Mouse (Mus musculus) MEL (cell line): ENCODE data around the gene Papss1. TPM values are rescaled to one million over a fixed set of nuclear protein-coding genes. Genes with fewer than 3 reads are reported as not detected.

Source experiments
- DNase-seq: peaks from one replicate; pipeline ENCODE4 v3.0.0; 2011; ENCODE audit warnings: low read depth, low spot score
- H3K27ac ChIP-seq: 2 replicates; pipeline ENCODE4 v1.5.1; 2012; ENCODE audit warnings: low read depth, mild to moderate bottlenecking, control low read depth, low read length, moderate library complexity; ENCODE audit not compliant: control insufficient read depth
- H3K27me3 ChIP-seq, 2 experiments: fragments of 150-350 bp in 1 of 2; sonication (generic) in 1 of 2; 2 replicates each; pipeline ENCODE4 v1.6.1; 2012; ENCODE audit warnings: low read length in 2 of 2, mild to moderate bottlenecking in 2 of 2, improper control_type of control experiment in 1 of 2, moderate library complexity in 1 of 2; ENCODE audit not compliant: insufficient read depth in 2 of 2, control insufficient read depth in 1 of 2
- H3K36me3 ChIP-seq, 2 experiments: 2 replicates each; pipeline ENCODE4 v1.6.1; 2012 to 2014; ENCODE audit warnings: low read length in 2 of 2, improper control_type of control experiment in 1 of 2, inconsistent platforms in 1 of 2, mild to moderate bottlenecking in 1 of 2; ENCODE audit not compliant: insufficient read depth in 2 of 2, control insufficient read depth in 1 of 2
- H3K4me1 ChIP-seq, 2 experiments: fragments of 150-350 bp in 1 of 2; sonication (generic) in 1 of 2; 2 replicates each; pipeline ENCODE4 v1.6.1; 2012; ENCODE audit warnings: low read length in 2 of 2, improper control_type of control experiment in 1 of 2, mild to moderate bottlenecking in 1 of 2; ENCODE audit not compliant: insufficient read depth in 2 of 2, control insufficient read depth in 1 of 2
- H3K4me3 ChIP-seq, 2 experiments: fragments of 150-350 bp in 1 of 2; sonication (generic) in 1 of 2; 2 replicates each; pipeline ENCODE4 v1.5.1; 2012; ENCODE audit warnings: low read depth in 2 of 2, low read length in 2 of 2, mild to moderate bottlenecking in 2 of 2, moderate library complexity in 2 of 2, control low read depth in 1 of 2, improper control_type of control experiment in 1 of 2; ENCODE audit not compliant: control insufficient read depth in 1 of 2, insufficient read depth in 1 of 2
- H3K79me2 ChIP-seq: 2 replicates; pipeline ENCODE4 v1.6.1; 2012; ENCODE audit warnings: mild to moderate bottlenecking, low read length, moderate library complexity; ENCODE audit not compliant: control insufficient read depth, poor library complexity, insufficient read depth
- H3K9ac ChIP-seq: 2 replicates; pipeline ENCODE4 v1.6.1; 2012; ENCODE audit warnings: low read depth, mild to moderate bottlenecking, control low read depth, low read length, moderate library complexity; ENCODE audit not compliant: control insufficient read depth, poor library complexity, severe bottlenecking
- H3K9me3 ChIP-seq: fragments of 150-350 bp; sonication (generic); replicated peaks from 2 replicates; pipeline ENCODE4 v1.6.1; 2012; ENCODE audit warnings: mild to moderate bottlenecking, low read length, improper control_type of control experiment, moderate library complexity; ENCODE audit not compliant: insufficient read depth
- BHLHE40 ChIP-seq: IDR thresholded peaks from 2 replicates; pipeline ENCODE4 v1.6.1; 2012; ENCODE audit warnings: low read depth, mild to moderate bottlenecking, inconsistent platforms, low read length, improper control_type of control experiment, borderline replicate concordance
- CHD1 ChIP-seq: IDR thresholded peaks from 2 replicates; pipeline ENCODE4 v1.6.1; 2012; ENCODE audit warnings: low read depth, mild to moderate bottlenecking, inconsistent platforms, low read length, improper control_type of control experiment
- CHD2 ChIP-seq: IDR thresholded peaks from 2 replicates; pipeline ENCODE4 v1.6.1; 2011; ENCODE audit warnings: low read length, improper control_type of control experiment
- MAFK ChIP-seq: IDR thresholded peaks from 2 replicates; pipeline ENCODE4 v1.6.1; 2011; ENCODE audit warnings: low read depth, mild to moderate bottlenecking, low read length, improper control_type of control experiment, borderline replicate concordance
- MAX ChIP-seq: IDR thresholded peaks from 2 replicates; pipeline ENCODE4 v1.6.1; 2011; ENCODE audit warnings: low read length, improper control_type of control experiment
- MAZ ChIP-seq: IDR thresholded peaks from 2 replicates; pipeline ENCODE4 v1.6.1; 2012; ENCODE audit warnings: low read depth, mild to moderate bottlenecking, inconsistent platforms, low read length, improper control_type of control experiment
- MEF2A ChIP-seq: IDR thresholded peaks from 2 replicates; pipeline ENCODE4 v1.6.1; 2014; ENCODE audit warnings: low read depth, mild to moderate bottlenecking, inconsistent platforms, low read length, improper control_type of control experiment; ENCODE audit not compliant: poor library complexity, insufficient replicate concordance, severe bottlenecking; ENCODE audit errors: extremely low read depth
- MXI1 ChIP-seq: IDR thresholded peaks from 2 replicates; pipeline ENCODE4 v1.6.1; 2011; ENCODE audit warnings: mild to moderate bottlenecking, low read depth, low read length, improper control_type of control experiment
- MYB ChIP-seq: IDR thresholded peaks from 2 replicates; pipeline ENCODE4 v1.6.1; 2011; ENCODE audit warnings: mild to moderate bottlenecking, low read depth, low read length, improper control_type of control experiment
- MYC ChIP-seq: IDR thresholded peaks from 2 replicates; pipeline ENCODE4 v1.6.1; 2011; ENCODE audit warnings: low read depth, mild to moderate bottlenecking, low read length, improper control_type of control experiment, moderate library complexity
- NELFE ChIP-seq: IDR thresholded peaks from 2 replicates; pipeline ENCODE4 v1.6.1; 2011; ENCODE audit warnings: low read depth, low read length, improper control_type of control experiment
- NRF1 ChIP-seq: IDR thresholded peaks from 2 replicates; pipeline ENCODE4 v1.6.1; 2014; ENCODE audit warnings: low read depth, mild to moderate bottlenecking, inconsistent platforms, low read length, improper control_type of control experiment, moderate library complexity; ENCODE audit not compliant: poor library complexity, insufficient read depth, severe bottlenecking
- POLR2A ChIP-seq, 2 experiments: IDR thresholded peaks; 2 replicates each; pipeline ENCODE4 v1.6.1; 2011 to 2012; ENCODE audit warnings: low read length in 2 of 2, mild to moderate bottlenecking in 2 of 2, control low read depth in 1 of 2, improper control_type of control experiment in 1 of 2, low read depth in 1 of 2, moderate library complexity in 1 of 2; ENCODE audit not compliant: control insufficient read depth in 1 of 2, insufficient read depth in 1 of 2, poor library complexity in 1 of 2
- POLR2AphosphoS2 ChIP-seq: IDR thresholded peaks from 2 replicates; pipeline ENCODE4 v1.6.1; 2011; ENCODE audit warnings: low read length, improper control_type of control experiment
- RAD21 ChIP-seq: IDR thresholded peaks from 2 replicates; pipeline ENCODE4 v1.6.1; 2011; ENCODE audit warnings: mild to moderate bottlenecking, low read depth, low read length, improper control_type of control experiment
- RCOR1 ChIP-seq: IDR thresholded peaks from 2 replicates; pipeline ENCODE4 v1.6.1; 2012; ENCODE audit warnings: low read depth, mild to moderate bottlenecking, inconsistent platforms, low read length, improper control_type of control experiment
- SIN3A ChIP-seq: IDR thresholded peaks from 2 replicates; pipeline ENCODE4 v1.6.1; 2012; ENCODE audit warnings: low read length, improper control_type of control experiment, inconsistent platforms
- TAL1 ChIP-seq: IDR thresholded peaks from 2 replicates; pipeline ENCODE4 v1.6.1; 2012; ENCODE audit warnings: mild to moderate bottlenecking, inconsistent platforms, low read length, moderate library complexity, mixed read lengths
- TBP ChIP-seq: IDR thresholded peaks from 2 replicates; pipeline ENCODE4 v1.8.0; 2011; ENCODE audit warnings: low read depth, low read length, improper control_type of control experiment
- USF1 ChIP-seq: IDR thresholded peaks from 2 replicates; pipeline ENCODE4 v1.6.1; 2014; ENCODE audit warnings: low read depth, mild to moderate bottlenecking, inconsistent platforms, low read length, improper control_type of control experiment, moderate library complexity
- USF2 ChIP-seq, 2 experiments: IDR thresholded peaks; 2 replicates each; pipeline ENCODE4 v1.6.1; 2011 to 2012; ENCODE audit warnings: improper control_type of control experiment in 2 of 2, low read length in 2 of 2, borderline replicate concordance in 1 of 2, inconsistent platforms in 1 of 2, low read depth in 1 of 2, mild to moderate bottlenecking in 1 of 2; ENCODE audit not compliant: insufficient read depth in 1 of 2
- ZKSCAN1 ChIP-seq: IDR thresholded peaks from 2 replicates; pipeline ENCODE4 v1.6.1; 2012; ENCODE audit warnings: low read depth, mild to moderate bottlenecking, inconsistent platforms, low read length, improper control_type of control experiment, moderate library complexity
- ZMIZ1 ChIP-seq: IDR thresholded peaks from 2 replicates; pipeline ENCODE4 v1.6.1; 2012; ENCODE audit warnings: low read depth, mild to moderate bottlenecking, inconsistent platforms, low read length, improper control_type of control experiment, moderate library complexity
- polyA plus RNA-seq, 2 experiments: library from polyadenylated mRNA; stranded (reverse) in 1 of 2; unstranded in 1 of 2; fragments of >175 nt in 1 of 2; fragments of >200 nt in 1 of 2; gene quantifications; 2 replicates each; pipeline versions ENCODE4 v1.2.1 to v1.2.4; 2012; ENCODE audit warnings: low replicate concordance in 2 of 2, low read depth in 1 of 2; ENCODE audit not compliant: insufficient read length in 2 of 2, insufficient read depth in 1 of 2, missing spikeins in 1 of 2
- total RNA-seq: library from RNA; depleted of rRNA; stranded (reverse); fragments of 300-350 nt; gene quantifications from 2 replicates; pipeline ENCODE4 v1.2.3, GENCODE M21; 2012

The Papss1 gene
- total and polyA plus RNA-seq, 3 experiments, result 27.7 to 36.2 TPM; not detected in 1

DNA sequence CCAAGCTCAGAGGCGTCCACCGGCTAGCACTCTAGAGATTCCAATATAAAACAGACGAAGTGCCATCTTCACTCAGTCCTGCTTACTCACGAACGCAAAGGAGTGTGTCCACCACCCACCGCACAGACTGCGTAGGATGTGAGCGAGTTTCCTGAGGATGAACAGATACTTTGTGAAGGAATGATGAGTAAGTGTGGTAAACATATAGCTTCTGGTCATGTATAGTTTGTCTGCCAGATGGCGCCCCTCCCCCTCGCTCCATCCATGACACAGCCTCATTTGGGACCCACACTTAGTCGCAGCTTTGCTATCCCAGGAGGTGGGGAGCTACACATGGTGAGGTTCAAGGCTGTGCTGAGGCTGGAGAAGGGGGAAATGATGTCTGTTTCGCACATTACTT is 121.5 kb downstream of the Papss1 start:
- Histone ChIP-seq H3K4me1 (no peaks in the 10 kb centered on the region), H3K9ac (no peak overlapping the region), H3K27ac (no peak overlapping the region), H3K27me3 (no peaks in the 10 kb centered on the region), H3K79me2 (no peaks in the 10 kb centered on the region), H3K9me3 (no peaks in the 10 kb centered on the region)
- no peak for DNase-seq
- no peak for TF ChIP-seq RCOR1
- TF ChIP-seq MYB, result no peak
- no peak for TF ChIP-seq NRF1
- no peak for TF ChIP-seq TAL1
- no peak for TF ChIP-seq ZKSCAN1
- TF ChIP-seq USF2 (IDR thresholded peaks at IDR 0.05; ENCODE audit: borderline replicate concordance in 1 of 2, insufficient read depth in 1 of 2, low read depth in 1 of 2, low read length in 2 of 2), result no peak
- TF ChIP-seq MEF2A, result no peak
- no peak for TF ChIP-seq MAX
- TF ChIP-seq MXI1, result no peak
- TF ChIP-seq, all 39 proteins: peak for 0
- H3K36me3 ChIP-seq, result no peaks in the 10 kb centered on the region
- H3K4me3 ChIP-seq, result no peak overlapping the region

DNA sequence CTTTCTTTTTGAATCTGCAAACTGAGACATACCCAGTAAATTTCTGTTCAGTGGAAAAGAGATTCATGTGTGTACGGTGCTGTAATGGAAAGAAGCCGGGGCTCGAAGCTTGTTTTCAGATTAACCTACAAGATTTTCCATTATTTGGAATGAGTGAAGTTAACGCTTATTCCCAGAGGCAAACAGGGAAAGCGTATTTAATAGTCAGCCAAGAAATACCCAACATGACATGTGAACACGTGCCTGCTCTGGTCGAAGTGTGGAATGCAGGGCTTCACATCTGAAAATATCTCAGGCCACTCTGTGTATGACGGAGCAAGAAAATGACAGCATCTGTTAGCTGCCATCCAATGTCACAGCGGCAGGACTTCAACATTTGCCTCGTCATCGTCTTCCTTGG is 125.4 kb downstream of the Papss1 start:
- no peaks in the 10 kb centered on the region for H3K36me3 ChIP-seq
- no peak for TF ChIP-seq MYC
- no peak for TF ChIP-seq USF1
- no peak for TF ChIP-seq MAZ
- no peak for TF ChIP-seq SIN3A
- TF ChIP-seq CHD2, result no peak
- no peaks in the 10 kb centered on the region for H3K79me2 ChIP-seq
- H3K9me3 ChIP-seq, result no peaks in the 10 kb centered on the region
- H3K9ac ChIP-seq, result no peak overlapping the region
- H3K4me3 ChIP-seq, result no peak overlapping the region
- H3K4me1 ChIP-seq, result no peaks in the 10 kb centered on the region
- no peaks in the 10 kb centered on the region for H3K27me3 ChIP-seq
- no peak overlapping the region for H3K27ac ChIP-seq
- no peak for DNase-seq

DNA sequence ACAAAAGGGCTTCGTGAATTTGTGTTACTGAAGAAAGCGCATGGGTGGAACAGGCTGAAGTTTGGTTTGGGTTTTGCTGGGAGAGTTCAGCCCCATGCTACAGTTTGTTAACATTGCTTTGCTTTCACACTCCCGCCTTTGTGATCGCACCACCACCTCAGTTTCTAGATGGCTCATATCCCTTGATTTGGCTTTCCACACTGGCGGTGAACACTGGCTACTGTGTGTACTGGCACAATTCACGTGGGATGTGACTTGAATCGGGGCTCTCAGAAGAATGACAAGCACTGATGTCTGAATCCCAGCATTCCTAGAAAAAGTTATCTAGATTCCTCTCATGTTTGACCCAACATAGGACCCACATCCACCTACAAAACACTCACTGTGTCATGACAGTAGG is 126.0 kb downstream of the Papss1 start:
- H3K4me3 ChIP-seq, result no peak overlapping the region
- H3K36me3 ChIP-seq, result no peaks in the 10 kb centered on the region
- H3K79me2 ChIP-seq, result no peaks in the 10 kb centered on the region
- no peak overlapping the region for H3K9ac ChIP-seq
- H3K27me3 ChIP-seq, result no peaks in the 10 kb centered on the region
- DNase-seq, result no peak
- no peaks in the 10 kb centered on the region for H3K4me1 ChIP-seq
- no peaks in the 10 kb centered on the region for H3K9me3 ChIP-seq
- H3K27ac ChIP-seq, result no peak overlapping the region
- TF ChIP-seq CHD2 (no peak), BHLHE40 (no peak), POLR2AphosphoS2 (no peak), CHD1 (no peak), ZMIZ1 (no peak), POLR2A (IDR thresholded peaks at IDR 0.05; ENCODE audit: control insufficient read depth in 1 of 2, insufficient read depth in 1 of 2, low read depth in 1 of 2, low read length in 2 of 2, poor library complexity in 1 of 2) (no peak), USF1 (no peak), MAZ (no peak), NELFE (no peak), MYB (no peak), USF2 (IDR thresholded peaks at IDR 0.05; ENCODE audit: borderline replicate concordance in 1 of 2, insufficient read depth in 1 of 2, low read depth in 1 of 2, low read length in 2 of 2) (no peak), TAL1 (no peak), TBP (no peak), MAFK (no peak), RAD21 (no peak)
